Mouse (Mus musculus): ENCODE data around the gene Nrn1. TPM values are rescaled to one million over a fixed set of nuclear protein-coding genes. Genes with fewer than 3 reads are reported as not detected.

Nrn1 gene
- polyA plus RNA-seq, 1 experiment from 2014 or later: 51.3 TPM

- WGBS: under 1% methylated on average over 34 of the region's 34 CpGs
- Histone ChIP-seq H3K27ac (ENCODE audit: low read length) (peak overlapping the region; percentile 98), H3K4me3 (replicated peaks; ENCODE audit: low read length) (peak overlapping the region; percentile 44), H3K27me3 (replicated peaks; ENCODE audit: control insufficient read depth, insufficient read depth, low read length) (peaks cover 20% of the 10 kb centered on the region), H3K36me3 (ENCODE audit: control insufficient read depth, insufficient read depth) (no peaks in the 10 kb centered on the region), H3K9ac (replicated peaks; ENCODE audit: low read depth, low read length) (peak overlapping the region; percentile 70), H3K9me3 (ENCODE audit: control insufficient read depth, low read length) (no peaks in the 10 kb centered on the region), H3K4me2 (ENCODE audit: low read length) (peak overlapping the region; percentile 62), H3K4me1 (replicated peaks; ENCODE audit: control insufficient read depth, insufficient read depth, low read length) (peaks cover 49% of the 10 kb centered on the region)
- ATAC-seq: peak; percentile 75
Observed at GRCm38 (mm10) chr13:36726951-36727778, 7.8 kb downstream of the Nrn1 start.

GRCm38 (mm10) chr13:36726551-36726950 is 8.4 kb downstream of the Nrn1 start:
- H3K36me3 ChIP-seq (ENCODE audit: control insufficient read depth, insufficient read depth): no peaks in the 10 kb centered on the region
- H3K27me3 ChIP-seq (replicated peaks; ENCODE audit: control insufficient read depth, insufficient read depth, low read length): peaks cover 20% of the 10 kb centered on the region
- ATAC-seq: no peak; the same call in 1 of the 2 replicates
- WGBS: under 1% methylated on average over 24 of the region's 24 CpGs
- H3K4me2 ChIP-seq (ENCODE audit: low read length): peak overlapping the region; percentile 62
- H3K27ac ChIP-seq (ENCODE audit: low read length): peak overlapping the region; percentile 98
- H3K9ac ChIP-seq (replicated peaks; ENCODE audit: low read depth, low read length): peak overlapping the region; percentile 70
- H3K4me1 ChIP-seq (replicated peaks; ENCODE audit: control insufficient read depth, insufficient read depth, low read length): peaks cover 49% of the 10 kb centered on the region
- no peaks in the 10 kb centered on the region for H3K9me3 ChIP-seq (ENCODE audit: control insufficient read depth, low read length)
- peak overlapping the region; percentile 44 for H3K4me3 ChIP-seq (replicated peaks; ENCODE audit: low read length)

- peaks cover 46% of the 10 kb centered on the region for H3K4me1 ChIP-seq (replicated peaks; ENCODE audit: control insufficient read depth, insufficient read depth, low read length)
- H3K27me3 ChIP-seq (replicated peaks; ENCODE audit: control insufficient read depth, insufficient read depth, low read length): peaks cover 20% of the 10 kb centered on the region
- peak overlapping the region; percentile 62 for H3K4me2 ChIP-seq (ENCODE audit: low read length)
- peak overlapping the region; percentile 98 for H3K27ac ChIP-seq (ENCODE audit: low read length)
- 0 out of 2 replicates have a peak overlapping the region, but pooled peaks have one; percentile 0 for H3K4me3 ChIP-seq (replicated peaks; ENCODE audit: low read length)
- H3K36me3 ChIP-seq (ENCODE audit: control insufficient read depth, insufficient read depth): no peaks in the 10 kb centered on the region
- H3K9ac ChIP-seq (replicated peaks; ENCODE audit: low read depth, low read length): no peak overlapping the region
- H3K9me3 ChIP-seq (ENCODE audit: control insufficient read depth, low read length): no peaks in the 10 kb centered on the region
- 6% methylated on average over 8 of the region's 8 CpGs for WGBS
- ATAC-seq: no peak
Observed at GRCm38 (mm10) chr13:36725881-36726280, 9.1 kb downstream of the Nrn1 start.

GRCm38 (mm10) chr13:36724533-36725470 is 10.1 kb downstream of the Nrn1 start:
- H3K36me3 ChIP-seq (ENCODE audit: control insufficient read depth, insufficient read depth): no peaks in the 10 kb centered on the region
- H3K9ac ChIP-seq (replicated peaks; ENCODE audit: low read depth, low read length): peak overlapping the region; percentile 55
- peak overlapping the region; percentile 46 for H3K4me2 ChIP-seq (ENCODE audit: low read length)
- peak overlapping the region; percentile 68 for H3K27ac ChIP-seq (ENCODE audit: low read length)
- H3K9me3 ChIP-seq (ENCODE audit: control insufficient read depth, low read length): no peaks in the 10 kb centered on the region
- 2% methylated on average over 40 of the region's 40 CpGs for WGBS
- peaks cover 40% of the 10 kb centered on the region for H3K4me1 ChIP-seq (replicated peaks; ENCODE audit: control insufficient read depth, insufficient read depth, low read length)
- H3K27me3 ChIP-seq (replicated peaks; ENCODE audit: control insufficient read depth, insufficient read depth, low read length): peaks cover 20% of the 10 kb centered on the region
- peak overlapping the region; percentile 26 for H3K4me3 ChIP-seq (replicated peaks; ENCODE audit: low read length)
- peak; percentile 78 for ATAC-seq

GRCm38 (mm10) chr13:36723726-36724300 is 11.1 kb downstream of the Nrn1 start:
- peak overlapping the region; percentile 55 for H3K9ac ChIP-seq (replicated peaks; ENCODE audit: low read depth, low read length)
- H3K4me3 ChIP-seq (replicated peaks; ENCODE audit: low read length): peak overlapping the region; percentile 26
- H3K36me3 ChIP-seq (ENCODE audit: control insufficient read depth, insufficient read depth): no peaks in the 10 kb centered on the region
- peak overlapping the region; percentile 68 for H3K27ac ChIP-seq (ENCODE audit: low read length)
- H3K9me3 ChIP-seq (ENCODE audit: control insufficient read depth, low read length): no peaks in the 10 kb centered on the region
- H3K27me3 ChIP-seq (replicated peaks; ENCODE audit: control insufficient read depth, insufficient read depth, low read length): peaks cover 14% of the 10 kb centered on the region
- H3K4me1 ChIP-seq (replicated peaks; ENCODE audit: control insufficient read depth, insufficient read depth, low read length): peaks cover 34% of the 10 kb centered on the region
- WGBS: 3% methylated on average over 15 of the region's 15 CpGs
- ATAC-seq: no peak
- H3K4me2 ChIP-seq (ENCODE audit: low read length): peak overlapping the region; percentile 46

GRCm38 (mm10) chr13:36722309-36722708 is 12.6 kb downstream of the Nrn1 start:
- ATAC-seq: no peak
- no peaks in the 10 kb centered on the region for H3K9me3 ChIP-seq (ENCODE audit: control insufficient read depth, low read length)
- no peaks in the 10 kb centered on the region for H3K36me3 ChIP-seq (ENCODE audit: control insufficient read depth, insufficient read depth)
- no peak overlapping the region for H3K9ac ChIP-seq (replicated peaks; ENCODE audit: low read depth, low read length)
- no peak overlapping the region for H3K4me2 ChIP-seq (ENCODE audit: low read length)
- peaks cover 32% of the 10 kb centered on the region for H3K4me1 ChIP-seq (replicated peaks; ENCODE audit: control insufficient read depth, insufficient read depth, low read length)
- H3K4me3 ChIP-seq (replicated peaks; ENCODE audit: low read length): no peak overlapping the region
- peaks cover 9% of the 10 kb centered on the region for H3K27me3 ChIP-seq (replicated peaks; ENCODE audit: control insufficient read depth, insufficient read depth, low read length)
- no peak overlapping the region for H3K27ac ChIP-seq (ENCODE audit: low read length)

- H3K4me1 ChIP-seq (replicated peaks; ENCODE audit: control insufficient read depth, insufficient read depth, low read length): peaks cover 20% of the 10 kb centered on the region
- ATAC-seq: no peak
- no peak overlapping the region for H3K27ac ChIP-seq (ENCODE audit: low read length)
- WGBS: 94% methylated on average over 5 of the region's 5 CpGs
- H3K9ac ChIP-seq (replicated peaks; ENCODE audit: low read depth, low read length): no peak overlapping the region
- H3K9me3 ChIP-seq (ENCODE audit: control insufficient read depth, low read length): no peaks in the 10 kb centered on the region
- H3K36me3 ChIP-seq (ENCODE audit: control insufficient read depth, insufficient read depth): no peaks in the 10 kb centered on the region
- H3K4me3 ChIP-seq (replicated peaks; ENCODE audit: low read length): no peak overlapping the region
- H3K4me2 ChIP-seq (ENCODE audit: low read length): no peak overlapping the region
- H3K27me3 ChIP-seq (replicated peaks; ENCODE audit: control insufficient read depth, insufficient read depth, low read length): peaks cover 9% of the 10 kb centered on the region
Observed at GRCm38 (mm10) chr13:36720297-36721017, 14.5 kb downstream of the Nrn1 start.

GRCm38 (mm10) chr13:36717376-36717775 is 17.6 kb downstream of the Nrn1 start:
- H3K27me3 ChIP-seq (replicated peaks; ENCODE audit: control insufficient read depth, insufficient read depth, low read length): peaks cover under 1% of the 10 kb centered on the region
- peak; percentile 31; the same call in 1 of the 2 replicates for ATAC-seq
- H3K4me3 ChIP-seq (replicated peaks; ENCODE audit: low read length): no peak overlapping the region
- H3K4me1 ChIP-seq (replicated peaks; ENCODE audit: control insufficient read depth, insufficient read depth, low read length): no peaks in the 10 kb centered on the region
- H3K4me2 ChIP-seq (ENCODE audit: low read length): no peak overlapping the region
- 34% methylated on average over 3 of the region's 3 CpGs for WGBS
- no peak overlapping the region for H3K27ac ChIP-seq (ENCODE audit: low read length)
- H3K36me3 ChIP-seq (ENCODE audit: control insufficient read depth, insufficient read depth): no peaks in the 10 kb centered on the region
- H3K9me3 ChIP-seq (ENCODE audit: control insufficient read depth, low read length): no peaks in the 10 kb centered on the region
- H3K9ac ChIP-seq (replicated peaks; ENCODE audit: low read depth, low read length): no peak overlapping the region

Data from forebrain, embryonic 16.5 days (tissue).